Mouse (Mus musculus) hindbrain, embryonic 15.5 days (tissue): Measurements from ENCODE around the gene Plppr2. TPM values are rescaled to one million over a fixed set of nuclear protein-coding genes. Genes with fewer than 3 reads are reported as not detected.

Experiments used
- ATAC-seq: fragments of 200-750 bp; cut with Nextera tagmentation; 2 replicates; pipeline ENCODE4 v1.8.0; 2017; ENCODE audit warnings: low read depth, moderate number of reproducible peaks, moderate TSS enrichment; ENCODE audit not compliant: low FRiP score
- H3K27ac ChIP-seq: fragments of 300-500 bp; sonication (generic); replicated peaks from 2 replicates; pipeline ENCODE4 v1.5.1; 2015; ENCODE audit warnings: mild to moderate bottlenecking, inconsistent platforms
- H3K27me3 ChIP-seq: fragments of 300-500 bp; sonication (generic); 2 replicates; pipeline ENCODE4 v1.6.1; 2015; ENCODE audit warnings: control low read depth, inconsistent platforms
- H3K36me3 ChIP-seq: fragments of 300-500 bp; sonication (generic); 2 replicates; pipeline ENCODE4 v1.6.1; 2015; ENCODE audit warnings: control low read depth, inconsistent platforms
- H3K4me1 ChIP-seq: fragments of 300-500 bp; sonication (generic); replicated peaks from 2 replicates; pipeline ENCODE4 v1.6.1; 2015; ENCODE audit warnings: control low read depth, inconsistent platforms
- H3K4me2 ChIP-seq: fragments of 300-500 bp; sonication (generic); 2 replicates; pipeline ENCODE4 v1.6.1; 2015; ENCODE audit warnings: moderate library complexity, mild to moderate bottlenecking, inconsistent platforms
- H3K4me3 ChIP-seq: fragments of 300-500 bp; sonication (generic); 2 replicates; pipeline ENCODE4 v1.5.1; 2015; ENCODE audit warnings: mild to moderate bottlenecking, inconsistent platforms
- H3K9ac ChIP-seq: fragments of 300-500 bp; sonication (generic); 2 replicates; pipeline ENCODE4 v1.6.1; 2015; ENCODE audit warnings: inconsistent platforms
- H3K9me3 ChIP-seq: fragments of 300-500 bp; sonication (generic); 2 replicates; pipeline ENCODE4 v1.6.1; 2016; ENCODE audit warnings: control low read depth, inconsistent platforms
- WGBS: fragments of 180-500 bp; shearing (Covaris S2); methylation state at CpG from one replicate; pipeline ENCODE4 v1.1.7; 2015; 5-methylcytosine and 5-hydroxymethylcytosine counted together
- polyA plus RNA-seq: library from polyadenylated mRNA; unstranded; fragments of >200 nt; fragmentation: Nextera tagmentation; extraction: Ambion mirVana; gene quantifications from 2 replicates; pipeline ENCODE4 v1.2.1, GENCODE M21; 2015

Gene Plppr2
- polyA plus RNA-seq, 1 experiment from 2014 or later: 119 TPM

- H3K9me3 ChIP-seq: no peaks in the 10 kb centered on the region
- H3K36me3 ChIP-seq: no peaks in the 10 kb centered on the region
- H3K4me3 ChIP-seq: no peak overlapping the region
- H3K27ac ChIP-seq: no peak overlapping the region
- H3K9ac ChIP-seq: no peak overlapping the region
- peaks cover 3% of the 10 kb centered on the region; the same call in 1 of the 2 replicates for H3K27me3 ChIP-seq
- 64% methylated on average over 6 of the region's 6 CpGs for WGBS
- no peaks in the 10 kb centered on the region for H3K4me1 ChIP-seq
- no peak for ATAC-seq
- no peak overlapping the region for H3K4me2 ChIP-seq
These were observed 32.0 kb downstream of the Plppr2 start for GRCm38 (mm10) chr9:21968883-21969282.

GRCm38 (mm10) chr9:21969304-21969703 is 32.5 kb downstream of the Plppr2 start:
- H3K27me3 ChIP-seq: no peaks in the 10 kb centered on the region; the same call in 1 of the 2 replicates
- whole genome bisulfite sequencing: 90% methylated on average over 4 of the region's 4 CpGs
- H3K4me2 ChIP-seq: no peak overlapping the region
- H3K9me3 ChIP-seq: no peaks in the 10 kb centered on the region
- no peak overlapping the region for H3K27ac ChIP-seq
- no peak overlapping the region for H3K4me3 ChIP-seq
- no peaks in the 10 kb centered on the region for H3K36me3 ChIP-seq
- no peaks in the 10 kb centered on the region for H3K4me1 ChIP-seq
- H3K9ac ChIP-seq: no peak overlapping the region
- ATAC-seq: no peak

- no peak overlapping the region for H3K4me2 ChIP-seq
- H3K27me3 ChIP-seq: no peaks in the 10 kb centered on the region
- no peaks in the 10 kb centered on the region for H3K4me1 ChIP-seq
- no peak overlapping the region for H3K27ac ChIP-seq
- WGBS: 80% methylated on average over 10 of the region's 10 CpGs
- no peak for ATAC-seq
- no peak overlapping the region for H3K4me3 ChIP-seq
- no peaks in the 10 kb centered on the region for H3K9me3 ChIP-seq
- H3K9ac ChIP-seq: no peak overlapping the region
- H3K36me3 ChIP-seq: no peaks in the 10 kb centered on the region
These were observed 39.9 kb downstream of the Plppr2 start for GRCm38 (mm10) chr9:21976626-21977175.

- no peaks in the 10 kb centered on the region for H3K36me3 ChIP-seq
- 78% methylated on average over 5 of the region's 5 CpGs for WGBS
- no peak for ATAC-seq
These were observed 40.5 kb downstream of the Plppr2 start for GRCm38 (mm10) chr9:21977331-21977730.

GRCm38 (mm10) chr9:21977972-21978371 is 41.1 kb downstream of the Plppr2 start:
- Histone ChIP-seq H3K4me2 (no peak overlapping the region), H3K27me3 (no peaks in the 10 kb centered on the region), H3K4me3 (no peak overlapping the region), H3K9me3 (no peaks in the 10 kb centered on the region), H3K9ac (no peak overlapping the region), H3K36me3 (no peaks in the 10 kb centered on the region), H3K27ac (no peak overlapping the region), H3K4me1 (no peaks in the 10 kb centered on the region)
- no peak for ATAC-seq
- WGBS: 17% methylated on average over 2 of the region's 2 CpGs

More at GRCm38 (mm10) chr9:21977331-21977730, 40.5 kb downstream of the Plppr2 start:
- Histone ChIP-seq H3K4me3 (no peak overlapping the region), H3K4me1 (no peaks in the 10 kb centered on the region), H3K9me3 (no peaks in the 10 kb centered on the region), H3K4me2 (no peak overlapping the region), H3K27ac (no peak overlapping the region), H3K27me3 (no peaks in the 10 kb centered on the region), H3K9ac (no peak overlapping the region)

GRCm38 (mm10) chr9:21978398-21979128 is 41.7 kb downstream of the Plppr2 start:
- no peak overlapping the region for H3K4me2 ChIP-seq
- H3K36me3 ChIP-seq: no peaks in the 10 kb centered on the region
- ATAC-seq: no peak
- no peak overlapping the region for H3K27ac ChIP-seq
- no peaks in the 10 kb centered on the region for H3K4me1 ChIP-seq
- 92% methylated on average over 4 of the region's 4 CpGs for WGBS
- H3K4me3 ChIP-seq: no peak overlapping the region
- H3K27me3 ChIP-seq: no peaks in the 10 kb centered on the region
- no peaks in the 10 kb centered on the region for H3K9me3 ChIP-seq
- no peak overlapping the region for H3K9ac ChIP-seq

- no peak overlapping the region for H3K9ac ChIP-seq
- 24% methylated on average over 3 of the region's 3 CpGs for WGBS
- no peaks in the 10 kb centered on the region for H3K36me3 ChIP-seq
- H3K4me1 ChIP-seq: peaks cover 13% of the 10 kb centered on the region
- H3K4me2 ChIP-seq: no peak overlapping the region
- no peaks in the 10 kb centered on the region for H3K9me3 ChIP-seq
- H3K27ac ChIP-seq: no peak overlapping the region
- ATAC-seq: no peak
- peaks cover 32% of the 10 kb centered on the region for H3K27me3 ChIP-seq
- H3K4me3 ChIP-seq: no peak overlapping the region
These were observed 47.1 kb downstream of the Plppr2 start for GRCm38 (mm10) chr9:21983911-21984310.

- H3K27me3 ChIP-seq: peaks cover 66% of the 10 kb centered on the region
- peak overlapping the region; percentile 69 for H3K4me2 ChIP-seq
- peak overlapping the region; percentile 36 for H3K4me3 ChIP-seq
- no peaks in the 10 kb centered on the region for H3K36me3 ChIP-seq
- no peaks in the 10 kb centered on the region for H3K9me3 ChIP-seq
- H3K27ac ChIP-seq: no peak overlapping the region
- ATAC-seq: no peak
- WGBS: 9% methylated on average over 36 of the region's 36 CpGs
- no peak overlapping the region for H3K9ac ChIP-seq
- peaks cover 23% of the 10 kb centered on the region for H3K4me1 ChIP-seq
These were observed 50.9 kb downstream of the Plppr2 start for GRCm38 (mm10) chr9:21987592-21988342.

GRCm38 (mm10) chr9:21988421-21989101 is 51.7 kb downstream of the Plppr2 start:
- H3K27ac ChIP-seq: no peak overlapping the region
- H3K4me3 ChIP-seq: peak overlapping the region; percentile 36
- ATAC-seq: 0 out of 2 replicates have a peak, but pooled peaks have one; percentile 27
- H3K9me3 ChIP-seq: no peaks in the 10 kb centered on the region
- peak overlapping the region; percentile 69 for H3K4me2 ChIP-seq
- peaks cover 66% of the 10 kb centered on the region for H3K27me3 ChIP-seq
- no peaks in the 10 kb centered on the region for H3K36me3 ChIP-seq
- H3K9ac ChIP-seq: no peak overlapping the region
- 2% methylated on average over 32 of the region's 32 CpGs for WGBS
- H3K4me1 ChIP-seq: peaks cover 23% of the 10 kb centered on the region

- no peak for ATAC-seq
- Histone ChIP-seq H3K9ac (no peak within 1 kb of the TSS), H3K27me3 (peaks cover 66% of the 10 kb centered on the region), H3K9me3 (no peaks in the 10 kb centered on the region), H3K4me2 (peak within 1 kb of the TSS; percentile 69), H3K36me3 (no peaks in the 10 kb centered on the region), H3K27ac (no peak within 1 kb of the TSS), H3K4me3 (peak within 1 kb of the TSS; percentile 36), H3K4me1 (peaks cover 23% of the 10 kb centered on the region)
- WGBS: 1% methylated on average over 42 of the region's 42 CpGs
These were observed 52.6 kb downstream of the Plppr2 start, which contains the start of gene Rgl3 for GRCm38 (mm10) chr9:21989230-21990110. Rgl3 (minus strand) TSS chr9:21989446.

GRCm38 (mm10) chr9:21992227-21992626 is 55.4 kb downstream of the Plppr2 start:
- 81% methylated on average over 4 of the region's 4 CpGs for WGBS
- H3K4me3 ChIP-seq: no peak overlapping the region
- H3K36me3 ChIP-seq: no peaks in the 10 kb centered on the region
- H3K9me3 ChIP-seq: no peaks in the 10 kb centered on the region
- no peak overlapping the region for H3K27ac ChIP-seq
- H3K9ac ChIP-seq: no peak overlapping the region
- ATAC-seq: no peak
- H3K27me3 ChIP-seq: peaks cover 50% of the 10 kb centered on the region
- H3K4me2 ChIP-seq: no peak overlapping the region
- peaks cover 23% of the 10 kb centered on the region for H3K4me1 ChIP-seq
